Mouse (Mus musculus): ENCODE data around the gene Arhgap24.

DNA sequence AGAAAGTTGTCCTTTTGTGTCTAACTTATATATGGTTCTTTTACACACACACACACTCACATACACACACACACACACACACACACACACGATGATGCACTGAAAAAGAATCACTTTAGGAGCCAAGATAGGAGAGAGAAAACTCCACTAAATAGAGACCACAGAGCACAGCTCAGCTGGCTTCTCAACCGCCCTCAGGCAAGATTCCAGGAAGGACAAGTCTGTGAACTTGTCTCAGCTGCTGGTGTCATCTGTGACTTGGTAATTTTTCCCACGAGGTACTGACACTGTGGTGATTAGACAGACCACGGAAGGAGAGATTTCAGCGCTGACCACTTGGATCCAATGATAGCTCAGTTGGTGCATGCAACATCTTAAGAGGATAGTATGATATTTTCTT, 420.0 kb downstream of the Arhgap24 start:
- TF ChIP-seq CTCF (IDR thresholded peaks at IDR 0.05; ENCODE audit: low read depth, low read length): no peak
- TF ChIP-seq POLR2A (IDR thresholded peaks at IDR 0.05; ENCODE audit: extremely low read depth, insufficient read depth, low read length): no peak
